25 mouse cellular contexts compared by ENCODE assay signal in genomic region chr5:101845930-101846329, GRCm38 (mm10).
A peak's percentile ranks its signal among the peaks of the same experiment; 100 is the strongest.
DNase-seq lines count a peak whose midpoint lies in the region; ATAC-seq and TF ChIP-seq lines count a peak whose summit lies in the region.
"Had no signal": no experiment of that assay in that cellular context is flagged by ENCODE, and none has a peak within 500 bp of the region (broad histone marks: within the 10 kb centered on the region; RNA-seq: fewer than 3 reads in every experiment).

No protein-coding gene starts in this region.

- no peaks in the 10 kb centered on the region for H3K27me3 ChIP-seq in kidney, embryonic 14.5 days (ENCODE audit: control insufficient read depth, insufficient read depth, low read length)
- no peaks in the 10 kb centered on the region for H3K27me3 ChIP-seq in liver, postnatal 0 days (ENCODE audit: insufficient read depth, low read length)
- H3K27me3 ChIP-seq in liver, embryonic 12.5 days (replicated peaks): no peaks in the 10 kb centered on the region
- H3K27me3 ChIP-seq in intestine, embryonic 16.5 days (replicated peaks; ENCODE audit: control insufficient read depth, insufficient read depth, low read length): no peaks in the 10 kb centered on the region
- H3K27me3 ChIP-seq: forebrain, embryonic 13.5 days; heart, embryonic 12.5 days; heart, embryonic 15.5 days had no signal

- no peak for TF ChIP-seq EP300 in liver, postnatal 0 days (IDR thresholded peaks at IDR 0.05; ENCODE audit: low read depth)

- no peak for ATAC-seq in kidney, embryonic 14.5 days (ENCODE audit: low FRiP score, low TSS enrichment)
- ATAC-seq in liver, postnatal 0 days: peak; percentile 47
- ATAC-seq in liver, embryonic 12.5 days: no peak
- peak; percentile 48 for ATAC-seq in intestine, embryonic 16.5 days
- ATAC-seq: activated CD4-positive, CD25-positive, alpha-beta regulatory T cell, adult 4 months; CD4-positive, CD25-positive, alpha-beta regulatory T cell, adult 4 months; forebrain, embryonic 13.5 days; forebrain, embryonic 16.5 days had no signal

- no peak overlapping the region for H3K4me3 ChIP-seq in kidney, embryonic 14.5 days (ENCODE audit: low read length)
- H3K4me3 ChIP-seq in liver, postnatal 0 days (ENCODE audit: low read depth, low read length): no peak overlapping the region
- no peak overlapping the region for H3K4me3 ChIP-seq in liver, embryonic 12.5 days
- no peak overlapping the region for H3K4me3 ChIP-seq in intestine, embryonic 16.5 days (ENCODE audit: low read length)
- H3K4me3 ChIP-seq: forebrain, embryonic 10.5 days; forebrain, embryonic 13.5 days; heart, embryonic 12.5 days; heart, embryonic 15.5 days had no signal

- intact Hi-C loops in heart, postnatal 10 days (cut with DNase I): no loop called here

- DNase-seq in kidney, adult 9 months: peak; percentile 25
- DNase-seq in liver, postnatal 0 days: no peak
- peak; percentile 50 for DNase-seq in yolk sac, embryonic 10.5 days (ENCODE audit: low spot score)
- no peak for DNase-seq in lung, postnatal 4 days
- no peak for DNase-seq in heart, postnatal 10 days
- DNase-seq: adrenal gland, adult 8-10 months; adrenal gland, postnatal 25 days; cerebellum, adult 18-20 months; cerebellum, adult 9-10 months; cerebellum, postnatal 14 days; gastrocnemius, postnatal 25 days; heart, adult 18-20 months; heart, postnatal 14 days; heart, postnatal 4 days had no signal

- no peak overlapping the region for H3K27ac ChIP-seq in kidney, embryonic 14.5 days (ENCODE audit: low read depth, low read length)
- H3K27ac ChIP-seq in liver, postnatal 0 days (ENCODE audit: low read depth): no peak overlapping the region
- no peak overlapping the region for H3K27ac ChIP-seq in liver, embryonic 12.5 days
- no peak overlapping the region for H3K27ac ChIP-seq in intestine, embryonic 16.5 days (ENCODE audit: low read length)
- H3K27ac ChIP-seq: forebrain, embryonic 10.5 days; forebrain, embryonic 13.5 days; heart, embryonic 15.5 days; hindbrain, embryonic 14.5 days had no signal

- H3K9me3 ChIP-seq in kidney, embryonic 14.5 days (ENCODE audit: control insufficient read depth, low read length): no peaks in the 10 kb centered on the region
- no peaks in the 10 kb centered on the region for H3K9me3 ChIP-seq in liver, postnatal 0 days (ENCODE audit: low read length)
- no peaks in the 10 kb centered on the region for H3K9me3 ChIP-seq in liver, embryonic 12.5 days (replicated peaks)
- no peaks in the 10 kb centered on the region for H3K9me3 ChIP-seq in intestine, embryonic 16.5 days (ENCODE audit: control insufficient read depth, low read length)
- H3K9me3 ChIP-seq: forebrain, embryonic 10.5 days; forebrain, embryonic 13.5 days; heart, embryonic 12.5 days; heart, embryonic 15.5 days had no signal

- H3K9ac ChIP-seq in kidney, embryonic 14.5 days (ENCODE audit: low read depth, low read length): no peak overlapping the region
- H3K9ac ChIP-seq in liver, postnatal 0 days (replicated peaks): no peak overlapping the region
- no peak overlapping the region for H3K9ac ChIP-seq in liver, embryonic 12.5 days
- no peak overlapping the region for H3K9ac ChIP-seq in intestine, embryonic 16.5 days (ENCODE audit: low read depth, low read length)
- H3K9ac ChIP-seq: forebrain, embryonic 13.5 days; heart, embryonic 12.5 days; heart, embryonic 15.5 days; hindbrain, embryonic 14.5 days had no signal

- H3K36me3 ChIP-seq in kidney, embryonic 14.5 days (ENCODE audit: control insufficient read depth, insufficient read depth, low read length): peaks cover 97% of the 10 kb centered on the region
- peaks cover 84% of the 10 kb centered on the region for H3K36me3 ChIP-seq in liver, postnatal 0 days (replicated peaks; ENCODE audit: insufficient read depth, low read length)
- peaks cover 96% of the 10 kb centered on the region for H3K36me3 ChIP-seq in liver, embryonic 12.5 days
- peaks cover 29% of the 10 kb centered on the region for H3K36me3 ChIP-seq in intestine, embryonic 16.5 days (ENCODE audit: control insufficient read depth, insufficient read depth, low read length)

- no peak overlapping the region for H3K4me2 ChIP-seq in kidney, embryonic 14.5 days (replicated peaks; ENCODE audit: low read depth, low read length)
- no peak overlapping the region for H3K4me2 ChIP-seq in liver, postnatal 0 days (ENCODE audit: low read depth, low read length)
- H3K4me2 ChIP-seq in liver, embryonic 12.5 days: no peak overlapping the region
- H3K4me2 ChIP-seq in intestine, embryonic 16.5 days (ENCODE audit: low read depth, low read length): no peak overlapping the region
- H3K4me2 ChIP-seq: forebrain, embryonic 13.5 days; heart, embryonic 12.5 days; heart, embryonic 15.5 days; hindbrain, embryonic 14.5 days had no signal

- no peaks in the 10 kb centered on the region for H3K4me1 ChIP-seq in kidney, embryonic 14.5 days (ENCODE audit: control insufficient read depth, insufficient read depth, low read length)
- no peaks in the 10 kb centered on the region for H3K4me1 ChIP-seq in liver, postnatal 0 days (ENCODE audit: insufficient read depth)
- peaks cover 12% of the 10 kb centered on the region for H3K4me1 ChIP-seq in liver, embryonic 12.5 days
- no peaks in the 10 kb centered on the region for H3K4me1 ChIP-seq in intestine, embryonic 16.5 days (ENCODE audit: control insufficient read depth, insufficient read depth, low read length)
- H3K4me1 ChIP-seq: forebrain, embryonic 10.5 days; forebrain, embryonic 13.5 days; heart, embryonic 12.5 days; heart, embryonic 15.5 days had no signal

- WGBS in kidney, embryonic 14.5 days: 96% methylated on average over 8 of the region's 8 CpGs
- WGBS in liver, postnatal 0 days (ENCODE audit: insufficient replicate concordance): 78% methylated on average over 8 of the region's 8 CpGs
- 91% methylated on average over 8 of the region's 8 CpGs for WGBS in liver, embryonic 12.5 days (ENCODE audit: insufficient replicate concordance)
- WGBS in intestine, embryonic 16.5 days: 91% methylated on average over 8 of the region's 8 CpGs

- no peak for TF ChIP-seq CTCF in liver, postnatal 0 days (IDR thresholded peaks at IDR 0.05; ENCODE audit: low read depth)

Comparison
In these comparisons a context has a peak if more than half of its experiments do, and no peak if none do; other contexts are left out.
1. ATAC-seq: peak in liver, postnatal 0 days (single experiment) and intestine, embryonic 16.5 days (single experiment); none in kidney, embryonic 14.5 days (single experiment) and liver, embryonic 12.5 days (single experiment).
2. DNase-seq: peak in kidney, adult 9 months (single experiment) and yolk sac, embryonic 10.5 days (single experiment); none in liver, postnatal 0 days (single experiment), lung, postnatal 4 days (0 of 2) and heart, postnatal 10 days (0 of 2).